Mouse (Mus musculus): ENCODE results near the gene Gm37240.

DNA sequence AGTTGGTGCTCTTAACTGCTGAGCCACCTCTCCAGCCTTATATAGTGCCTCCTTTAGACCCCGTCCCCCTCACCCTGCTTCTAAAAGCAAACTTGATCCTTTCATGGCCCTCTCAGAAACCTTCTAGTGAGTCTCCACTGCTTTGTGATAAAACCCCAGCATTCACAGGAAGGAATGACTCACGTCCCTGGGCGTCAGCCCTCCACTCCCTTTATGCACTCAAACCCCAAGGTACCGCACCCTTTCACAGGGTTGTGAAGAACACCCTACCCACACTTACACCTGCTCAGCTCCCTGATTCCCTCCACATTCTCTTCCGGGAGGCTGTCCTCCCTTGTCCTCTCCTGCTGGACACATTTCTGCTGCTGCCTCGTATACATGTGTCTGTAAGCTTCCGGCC, 1268.3 kb downstream of the Gm37240 start:
- no peak for TF ChIP-seq CTCF (IDR thresholded peaks at IDR 0.05; ENCODE audit: borderline replicate concordance, insufficient read depth, low read depth, low read length)
- no peak for TF ChIP-seq POLR2A (IDR thresholded peaks at IDR 0.05; ENCODE audit: borderline replicate concordance, insufficient read depth, low read length)
